Mouse (Mus musculus) adipocyte (in vitro differentiated cells): ENCODE data around the gene Olfr283.
"Not testable (repeated sequence)": the region's sequence is repeated elsewhere in the genome, so short reads cannot be mapped to it uniquely, and the experiment has no call there.

Experiments used
- DNase-seq: peaks from one replicate; pipeline ENCODE4 v3.0.0-alpha.2; 2016; ENCODE audit warnings: low spot score

The Olfr283 gene

GRCm38 (mm10) chr15:98380846-98381245, at the start of gene Olfr283:
Gene Olfr283, minus strand, starts transcription at chr15:98380946.
- no peak for DNase-seq

GRCm38 (mm10) chr15:98425188-98425587, 44.4 kb upstream of the Olfr283 start:
- DNase-seq, result no peak

- DNase-seq, result no peak
Observed at GRCm38 (mm10) chr15:98424753-98425152, 44.0 kb upstream of the Olfr283 start.

GRCm38 (mm10) chr15:98424326-98424725, 43.6 kb upstream of the Olfr283 start:
- no peak for DNase-seq

- no peak for DNase-seq
Observed at GRCm38 (mm10) chr15:98420897-98421296, 40.2 kb upstream of the Olfr283 start.

GRCm38 (mm10) chr15:98418096-98418495, 37.4 kb upstream of the Olfr283 start:
- DNase-seq, result no peak

GRCm38 (mm10) chr15:98417285-98417684, 36.5 kb upstream of the Olfr283 start:
- DNase-seq, result peak; percentile 17

- not testable (repeated sequence) for DNase-seq
Observed at GRCm38 (mm10) chr15:98416802-98417201, 36.1 kb upstream of the Olfr283 start.

GRCm38 (mm10) chr15:98415996-98416395, 35.2 kb upstream of the Olfr283 start:
- DNase-seq, result no peak

- DNase-seq, result no peak
Observed at GRCm38 (mm10) chr15:98410249-98410648, 29.5 kb upstream of the Olfr283 start.

GRCm38 (mm10) chr15:98409635-98410034, 28.9 kb upstream of the Olfr283 start:
- no peak for DNase-seq

- no peak for DNase-seq
Observed at GRCm38 (mm10) chr15:98408406-98409060, 27.8 kb upstream of the Olfr283 start.

GRCm38 (mm10) chr15:98402356-98402755, 21.6 kb upstream of the Olfr283 start:
- DNase-seq, result no peak

- DNase-seq, result no peak
Observed at GRCm38 (mm10) chr15:98397136-98397535, 16.4 kb upstream of the Olfr283 start.

- peak; percentile 67 for DNase-seq
Observed at GRCm38 (mm10) chr15:98391903-98392187, 11.1 kb upstream of the Olfr283 start.

- no peak for DNase-seq
Observed at GRCm38 (mm10) chr15:98391081-98391902, 10.5 kb upstream of the Olfr283 start.

- peak; percentile 73 for DNase-seq
Observed at GRCm38 (mm10) chr15:98389796-98390195, 9.1 kb upstream of the Olfr283 start.

- DNase-seq, result no peak
Observed at GRCm38 (mm10) chr15:98387621-98388020, 6.9 kb upstream of the Olfr283 start.

- no peak for DNase-seq
Observed at GRCm38 (mm10) chr15:98378209-98378608, 2.5 kb downstream of the Olfr283 start.

- DNase-seq, result no peak
Observed at GRCm38 (mm10) chr15:98340887-98341286, 39.9 kb downstream of the Olfr283 start, which contains the start of gene Olfr284. Gene Olfr284, minus strand, starts transcription at chr15:98340987.
